Mouse (Mus musculus) spleen, postnatal 14 days (tissue): ENCODE results near the gene Dsp.
A peak's percentile ranks its signal among the peaks of the same experiment; 100 is the strongest.

Experiments
- DNase-seq, 2 experiments: peaks; one replicate each; pipeline ENCODE4 v3.0.0; 2021 to 2022; ENCODE audit warnings: low spot score in 2 of 2

The Dsp gene

DNA sequence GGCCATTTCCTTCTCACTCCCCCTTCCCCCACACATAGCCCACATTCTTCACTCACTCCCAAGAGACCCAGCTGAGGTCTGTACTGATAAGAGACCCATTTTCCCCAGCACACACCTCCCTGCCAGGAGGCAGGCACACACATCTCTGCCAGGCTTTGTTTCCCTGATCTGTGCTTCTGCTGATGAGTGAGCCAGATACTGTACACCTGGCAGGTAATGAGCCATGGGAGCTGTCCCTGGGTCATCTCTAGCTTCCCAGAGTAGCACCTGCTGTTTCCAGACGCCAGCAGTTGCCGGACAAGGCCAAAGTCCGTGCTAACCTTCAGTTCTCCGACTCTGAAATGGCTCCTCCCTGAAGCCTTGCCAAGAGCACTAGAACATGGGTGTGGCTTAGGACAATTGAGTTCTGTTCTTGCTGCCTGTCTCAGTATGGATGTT is 19.6 kb downstream of the Dsp start:
- no peak for DNase-seq

- DNase-seq: no peak
Measured at GRCm38 (mm10) chr13:38193406-38193805, 42.3 kb downstream of the Dsp start.

- no peak for DNase-seq
Measured at GRCm38 (mm10) chr13:38201413-38201812, 50.3 kb downstream of the Dsp start.

DNA sequence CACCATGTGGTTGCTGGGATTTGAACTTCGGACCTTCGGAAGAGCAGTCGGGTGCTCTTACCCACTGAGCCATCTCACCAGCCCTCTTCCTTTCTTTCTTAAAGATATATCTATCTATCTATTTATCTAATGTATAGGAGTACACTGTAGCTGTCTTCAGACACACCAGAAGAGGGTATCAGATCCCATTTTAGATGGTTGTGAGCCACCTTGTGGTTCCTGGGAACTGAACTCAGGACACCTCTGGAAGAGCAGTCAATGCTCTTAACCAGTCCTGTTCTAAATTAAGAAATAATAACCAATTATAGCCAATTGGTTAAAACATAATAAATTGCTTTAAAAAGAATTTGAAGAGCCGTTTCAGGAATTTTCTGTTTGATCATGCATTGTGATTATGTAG is 53.1 kb downstream of the Dsp start:
- no peak for DNase-seq

DNA sequence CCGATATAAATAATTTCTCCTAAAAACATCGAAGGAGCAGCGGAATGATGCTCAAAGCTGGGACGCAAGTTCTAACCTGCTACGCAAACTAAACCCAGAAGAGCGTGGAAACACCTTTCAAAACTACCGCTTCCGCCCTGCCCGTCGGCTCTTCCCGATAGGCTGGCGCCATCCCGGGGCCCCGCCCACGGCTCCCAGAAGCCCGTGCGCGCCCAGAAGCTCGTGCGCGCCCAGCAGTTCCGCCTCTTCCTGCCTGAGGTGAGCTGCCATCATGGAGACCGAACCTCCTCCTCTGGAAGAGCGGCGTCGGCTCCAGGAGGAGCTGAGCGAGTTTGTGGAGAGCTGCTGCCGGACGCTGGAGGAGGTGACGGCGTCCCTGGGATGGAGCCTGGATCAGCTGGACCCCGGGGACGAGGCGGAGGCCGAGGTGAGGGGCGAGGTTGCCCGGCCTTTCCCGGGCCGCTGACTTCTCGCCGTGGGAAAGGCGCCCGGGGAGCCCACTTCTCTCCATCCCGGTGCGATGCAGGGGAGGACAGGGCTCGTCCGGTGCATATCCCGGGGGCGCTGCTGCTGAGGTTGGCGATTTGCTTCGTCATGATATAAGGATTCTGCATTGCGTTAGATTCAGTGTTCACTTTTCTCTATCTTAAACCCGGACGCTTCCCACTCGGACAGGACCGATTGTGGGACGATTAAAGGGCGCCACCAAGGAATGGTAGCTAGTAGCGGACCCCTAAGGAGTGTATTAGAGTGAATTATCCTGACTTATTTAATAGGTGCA is 53.8 kb downstream of the Dsp start, which contains the start of gene Snrnp48:
TSS of gene Snrnp48 (plus strand) at position 237 of the 781 bp plus-strand sequence.
- DNase-seq: peak; percentile 75 to 82

DNA sequence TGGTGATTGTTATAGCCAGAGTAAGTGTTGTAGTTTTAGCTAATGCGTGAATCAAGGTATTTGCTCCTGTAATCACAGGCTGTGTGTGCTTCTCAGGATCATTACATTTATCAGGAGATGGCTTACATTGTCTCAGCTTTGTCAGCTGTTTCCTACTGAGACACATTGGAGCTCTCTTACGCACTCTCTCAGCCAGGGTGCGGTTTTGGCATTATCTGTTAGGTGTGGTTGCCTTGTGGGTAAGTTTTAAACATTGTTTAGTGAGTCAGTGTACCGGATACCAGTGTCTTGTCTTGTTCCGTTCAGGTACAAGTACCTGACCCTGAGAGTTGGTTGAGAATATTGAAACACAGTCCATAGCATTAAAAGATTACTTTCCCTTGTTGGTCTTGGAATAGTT is 60.0 kb downstream of the Dsp start:
- no peak for DNase-seq

GRCm38 (mm10) chr13:38218686-38219085 is 67.6 kb downstream of the Dsp start:
- no peak for DNase-seq

- DNase-seq: no peak
Measured at GRCm38 (mm10) chr13:38220331-38220730, 69.2 kb downstream of the Dsp start.

- DNase-seq: no peak
Measured at GRCm38 (mm10) chr13:38230177-38230821, 79.2 kb downstream of the Dsp start.

- no peak for DNase-seq
Measured at GRCm38 (mm10) chr13:38232411-38232810, 81.3 kb downstream of the Dsp start.

- no peak for DNase-seq
Measured at GRCm38 (mm10) chr13:38232856-38233625, 81.9 kb downstream of the Dsp start.

DNA sequence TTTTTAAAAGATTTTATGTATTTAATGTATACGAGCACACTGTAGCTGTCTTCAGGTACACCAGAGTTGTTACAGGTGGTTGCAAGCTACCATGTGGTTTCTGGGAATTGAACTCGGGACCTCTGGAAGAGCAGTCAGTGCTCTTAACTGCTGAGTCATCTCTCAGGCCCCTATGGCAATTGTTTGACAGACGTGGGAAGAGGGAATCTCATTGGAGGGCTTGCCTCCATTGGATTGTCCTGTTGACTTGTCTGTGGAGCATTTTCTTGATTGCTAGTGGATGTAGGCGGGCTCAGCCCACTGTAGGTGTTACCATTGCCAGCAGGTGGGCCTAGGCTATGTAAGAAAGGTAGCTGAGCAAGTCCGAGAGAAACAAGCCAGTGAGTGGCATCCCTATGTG is 83.6 kb downstream of the Dsp start:
- no peak for DNase-seq

- DNase-seq: no peak
Measured at GRCm38 (mm10) chr13:38235370-38235769, 84.3 kb downstream of the Dsp start.

- DNase-seq: no peak
Measured at GRCm38 (mm10) chr13:38248151-38248550, 97.1 kb downstream of the Dsp start.
